Mouse (Mus musculus) liver, adult 2 months (tissue): ENCODE results near the gene Slc9a1. TPM values are rescaled to one million over a fixed set of nuclear protein-coding genes. Genes with fewer than 3 reads are reported as not detected.

ENCODE experiments used
- DNase-seq: peaks from one replicate; pipeline ENCODE4 v3.0.0-alpha.2; 2011; ENCODE audit warnings: low read depth, low spot score; ENCODE audit errors: extremely low read depth
- H3K27ac ChIP-seq: fragments of 200-500 bp; replicated peaks from 2 replicates; pipeline ENCODE4 v1.5.1; 2012; ENCODE audit warnings: low read depth, mild to moderate bottlenecking, control low read depth, inconsistent platforms, low read length; ENCODE audit not compliant: insufficient read depth
- H3K27me3 ChIP-seq: fragments of 200-500 bp; 2 replicates; pipeline ENCODE4 v1.6.1; 2012; ENCODE audit warnings: mild to moderate bottlenecking, moderate library complexity, low read length, inconsistent platforms; ENCODE audit not compliant: control insufficient read depth, insufficient read depth
- H3K36me3 ChIP-seq: fragments of 200-500 bp; 2 replicates; pipeline ENCODE4 v1.6.1; 2012; ENCODE audit warnings: low read length, inconsistent platforms; ENCODE audit not compliant: control insufficient read depth, insufficient read depth
- H3K4me1 ChIP-seq: fragments of 200-500 bp; 2 replicates; pipeline ENCODE4 v1.6.1; 2011; ENCODE audit warnings: low read length; ENCODE audit not compliant: control insufficient read depth, insufficient read depth
- H3K4me3 ChIP-seq: fragments of 200-500 bp; 2 replicates; pipeline ENCODE4 v1.5.1; 2011; ENCODE audit warnings: low read depth, mild to moderate bottlenecking, control low read depth, low read length, moderate library complexity; ENCODE audit not compliant: insufficient read depth
- H3K79me2 ChIP-seq: fragments of 200-500 bp; 2 replicates; pipeline ENCODE4 v1.6.1; 2012; ENCODE audit warnings: inconsistent platforms, mild to moderate bottlenecking, low read length, moderate library complexity; ENCODE audit not compliant: control insufficient read depth, insufficient read depth
- H3K9ac ChIP-seq: fragments of 200-500 bp; 2 replicates; pipeline ENCODE4 v1.6.1; 2012; ENCODE audit warnings: low read depth, mild to moderate bottlenecking, control low read depth, inconsistent platforms, low read length
- CTCF ChIP-seq: fragments of 200-500 bp; IDR thresholded peaks from 2 replicates; pipeline ENCODE4 v1.5.1; 2011; ENCODE audit warnings: low read depth, low read length, control low read depth
- POLR2A ChIP-seq: fragments of 200-500 bp; IDR thresholded peaks from 2 replicates; pipeline ENCODE4 v1.6.1; 2011; ENCODE audit warnings: low read length, control low read depth; ENCODE audit not compliant: insufficient read depth; ENCODE audit errors: extremely low read depth
- WGBS: fragments of 180-500 bp; shearing (Covaris S2); methylation state at CpG from one replicate; pipeline ENCODE4 v1.1.7; 2018; 5-methylcytosine and 5-hydroxymethylcytosine counted together
- polyA plus RNA-seq: library from polyadenylated mRNA; depleted of rRNA; stranded (reverse); fragments of >200 nt; gene quantifications from 2 replicates; pipeline ENCODE4 v1.2.3, GENCODE M21; 2012
- total RNA-seq: library from RNA; depleted of rRNA; stranded (reverse); fragments of >200 nt; gene quantifications from 2 replicates; pipeline ENCODE4 v1.2.3, GENCODE M21; 2014

Gene Slc9a1
- total and polyA plus RNA-seq, 2 experiments, result 1.5 to 9.2 TPM

GRCm38 (mm10) chr4:133378236-133379045 lies 8.9 kb downstream of the Slc9a1 start:
- Histone ChIP-seq H3K27ac (no peak overlapping the region), H3K36me3 (no peaks in the 10 kb centered on the region), H3K27me3 (no peaks in the 10 kb centered on the region), H3K4me3 (no peak overlapping the region), H3K4me1 (peaks cover 13% of the 10 kb centered on the region), H3K79me2 (peaks cover 17% of the 10 kb centered on the region; the same call in 1 of the 2 replicates), H3K9ac (no peak overlapping the region)
- DNase-seq, result no peak
- WGBS, result 79% methylated on average over 13 of the region's 13 CpGs
- TF ChIP-seq CTCF (no peak), POLR2A (no peak)

- no peak overlapping the region for H3K27ac ChIP-seq
Observed at GRCm38 (mm10) chr4:133379046-133379347, 9.5 kb downstream of the Slc9a1 start.

GRCm38 (mm10) chr4:133379861-133380260 lies 10.4 kb downstream of the Slc9a1 start:
- no peak overlapping the region for H3K9ac ChIP-seq
- H3K36me3 ChIP-seq, result no peaks in the 10 kb centered on the region

More at GRCm38 (mm10) chr4:133379046-133379347, 9.5 kb downstream of the Slc9a1 start:
- H3K36me3 ChIP-seq, result no peaks in the 10 kb centered on the region
- WGBS, result 85% methylated on average over 5 of the region's 5 CpGs
- no peaks in the 10 kb centered on the region for H3K27me3 ChIP-seq
- no peak for TF ChIP-seq CTCF
- no peak for TF ChIP-seq POLR2A
- H3K4me3 ChIP-seq, result no peak overlapping the region
- H3K9ac ChIP-seq, result no peak overlapping the region
- peaks cover 12% of the 10 kb centered on the region; the same call in 1 of the 2 replicates for H3K79me2 ChIP-seq
- H3K4me1 ChIP-seq, result peaks cover 13% of the 10 kb centered on the region
- no peak for DNase-seq

GRCm38 (mm10) chr4:133380532-133380931 lies 11.0 kb downstream of the Slc9a1 start:
- TF ChIP-seq CTCF, result no peak
- TF ChIP-seq POLR2A, result no peak
- no peak overlapping the region for H3K27ac ChIP-seq
- peaks cover 5% of the 10 kb centered on the region; the same call in 1 of the 2 replicates for H3K79me2 ChIP-seq
- no peaks in the 10 kb centered on the region for H3K27me3 ChIP-seq
- H3K4me1 ChIP-seq, result peaks cover 13% of the 10 kb centered on the region
- no peak overlapping the region for H3K9ac ChIP-seq
- 82% methylated on average over 6 of the region's 6 CpGs for WGBS
- no peak overlapping the region for H3K4me3 ChIP-seq
- H3K36me3 ChIP-seq, result no peaks in the 10 kb centered on the region
- no peak for DNase-seq

More at GRCm38 (mm10) chr4:133379861-133380260, 10.4 kb downstream of the Slc9a1 start:
- TF ChIP-seq POLR2A (no peak), CTCF (no peak)
- WGBS, result 95% methylated on average over 3 of the region's 3 CpGs
- Histone ChIP-seq H3K4me3 (no peak overlapping the region), H3K27me3 (no peaks in the 10 kb centered on the region), H3K4me1 (peaks cover 13% of the 10 kb centered on the region), H3K79me2 (peaks cover 8% of the 10 kb centered on the region; the same call in 1 of the 2 replicates), H3K27ac (no peak overlapping the region)
- DNase-seq, result no peak

- no peak overlapping the region for H3K9ac ChIP-seq
- peaks cover 2% of the 10 kb centered on the region; the same call in 1 of the 2 replicates for H3K79me2 ChIP-seq
- TF ChIP-seq CTCF (no peak), POLR2A (no peak)
- no peaks in the 10 kb centered on the region for H3K36me3 ChIP-seq
- no peak overlapping the region for H3K27ac ChIP-seq
- H3K4me3 ChIP-seq, result no peak overlapping the region
- WGBS, result 31% methylated on average over 8 of the region's 8 CpGs
- peak; percentile 53 for DNase-seq
- no peaks in the 10 kb centered on the region for H3K27me3 ChIP-seq
- H3K4me1 ChIP-seq, result peaks cover 13% of the 10 kb centered on the region
Observed at GRCm38 (mm10) chr4:133381141-133381540, 11.6 kb downstream of the Slc9a1 start.

- TF ChIP-seq CTCF, result no peak
- no peak for TF ChIP-seq POLR2A
- H3K4me3 ChIP-seq, result no peak overlapping the region
- no peaks in the 10 kb centered on the region; the same call in 1 of the 2 replicates for H3K79me2 ChIP-seq
- WGBS, result 87% methylated on average over 7 of the region's 7 CpGs
- DNase-seq, result no peak
- H3K27ac ChIP-seq, result no peak overlapping the region
- H3K9ac ChIP-seq, result no peak overlapping the region
- peaks cover 8% of the 10 kb centered on the region for H3K4me1 ChIP-seq
- H3K27me3 ChIP-seq, result no peaks in the 10 kb centered on the region
- H3K36me3 ChIP-seq, result no peaks in the 10 kb centered on the region
Observed at GRCm38 (mm10) chr4:133386061-133386797, 16.7 kb downstream of the Slc9a1 start.
